Mouse (Mus musculus) frontal cortex, postnatal 14 days (tissue): ENCODE measurements around the gene Capn7.

ENCODE experiments used
- DNase-seq, 2 experiments: peaks; one replicate each; pipeline ENCODE4 v3.0.0; 2022; ENCODE audit warnings: low spot score in 2 of 2

Capn7 gene

DNA sequence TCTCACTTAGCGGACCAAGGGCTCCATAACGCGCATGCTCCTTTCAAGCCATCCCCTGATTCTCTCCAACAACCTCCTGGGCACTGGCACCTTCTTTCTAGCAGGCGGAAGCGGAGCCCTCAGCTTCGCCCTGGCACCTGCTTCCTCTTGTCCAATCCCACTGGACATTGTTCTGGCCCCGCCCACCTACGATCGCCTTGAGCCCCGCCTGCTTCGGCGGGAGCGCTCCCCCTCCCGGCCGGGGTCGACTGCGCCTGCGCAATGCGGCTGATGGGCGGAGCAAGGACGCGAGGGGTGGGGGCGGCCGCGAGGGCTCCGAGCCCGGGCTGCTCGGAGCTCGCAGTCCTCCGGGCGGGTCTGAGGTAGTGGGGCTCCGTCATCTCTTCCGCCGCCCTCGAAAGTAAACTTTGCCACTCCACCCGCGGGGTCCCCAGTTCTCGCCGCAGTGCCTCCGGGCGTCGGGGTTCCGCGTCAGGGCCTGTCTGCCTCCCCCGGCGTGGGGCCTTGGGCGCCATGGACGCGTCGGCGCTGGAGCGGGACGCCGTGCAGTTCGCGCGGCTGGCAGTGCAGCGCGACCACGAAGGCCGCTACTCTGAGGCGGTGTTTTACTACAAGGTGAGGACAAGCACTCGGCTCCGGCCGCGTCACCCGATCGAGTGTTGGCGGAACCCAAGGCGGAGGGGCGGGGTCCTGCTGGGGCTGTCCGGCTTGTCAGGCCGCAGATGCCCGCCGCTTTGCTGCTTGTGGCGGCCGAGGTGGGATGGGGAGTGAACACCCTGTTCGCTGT lies at the start of gene Capn7:
TSS of gene Capn7 (plus strand) at position 270 of the 787 bp plus-strand sequence.
- peak; percentile 94 to 97 for DNase-seq

DNA sequence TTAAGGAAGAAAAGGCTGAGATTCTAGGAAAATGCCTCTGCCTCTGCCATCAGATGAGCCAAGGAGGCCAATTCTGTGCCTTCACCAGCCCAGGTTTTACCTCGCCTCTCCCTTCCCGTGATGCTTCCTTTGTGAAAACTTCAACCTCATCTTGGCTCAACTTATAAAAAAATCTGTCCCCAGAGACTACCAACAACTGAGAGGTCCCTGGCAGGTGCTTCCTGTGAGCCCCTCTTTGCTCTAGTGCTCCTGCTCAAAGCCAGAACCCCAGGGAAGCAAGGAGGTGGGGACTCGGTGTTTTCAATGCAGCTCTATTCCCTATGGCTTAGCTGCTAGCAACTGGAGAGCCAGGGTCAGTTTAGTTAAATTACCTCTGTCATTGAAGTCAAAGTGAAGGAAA lies 23.2 kb upstream of the Capn7 start:
- DNase-seq: no peak

DNA sequence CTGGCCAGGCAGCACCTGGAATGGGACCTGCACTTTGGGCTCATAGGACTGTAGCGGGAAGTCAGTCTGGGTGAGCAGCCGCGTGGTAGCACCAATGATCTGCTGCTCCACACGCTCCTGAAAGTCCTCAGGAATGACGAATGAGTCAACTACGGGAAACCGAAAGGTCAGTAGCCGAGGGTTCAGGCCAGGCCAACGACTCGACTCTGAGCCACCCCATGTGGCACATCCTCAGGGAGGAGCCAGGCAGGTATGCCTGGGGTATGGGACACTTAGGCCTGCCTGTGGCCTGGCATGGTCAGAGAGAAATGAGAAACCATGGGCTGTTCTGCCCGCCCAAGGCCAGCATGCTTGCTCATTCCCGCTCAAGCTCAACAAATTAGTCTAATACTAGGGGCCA lies 19.8 kb upstream of the Capn7 start:
- no peak for DNase-seq

DNA sequence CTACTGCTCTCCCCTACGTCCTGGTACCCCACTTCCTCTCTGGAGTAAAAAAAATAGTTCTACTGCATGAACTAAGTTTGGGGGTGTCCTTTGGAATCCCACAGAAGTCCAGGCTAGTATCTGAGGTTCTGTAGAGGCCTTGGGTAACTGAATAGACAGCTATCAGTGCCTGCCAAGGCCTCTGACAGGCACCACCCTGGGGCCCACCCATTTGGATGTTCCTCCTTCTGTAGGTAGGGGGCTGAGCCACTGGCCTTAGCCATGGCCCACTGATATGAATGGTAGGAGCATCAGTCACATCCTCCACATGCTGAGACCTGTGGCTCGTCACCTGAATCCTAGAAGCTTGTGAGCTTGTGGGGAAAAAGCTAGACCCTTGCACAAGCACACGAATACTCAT lies 18.7 kb upstream of the Capn7 start:
- no peak for DNase-seq

DNA sequence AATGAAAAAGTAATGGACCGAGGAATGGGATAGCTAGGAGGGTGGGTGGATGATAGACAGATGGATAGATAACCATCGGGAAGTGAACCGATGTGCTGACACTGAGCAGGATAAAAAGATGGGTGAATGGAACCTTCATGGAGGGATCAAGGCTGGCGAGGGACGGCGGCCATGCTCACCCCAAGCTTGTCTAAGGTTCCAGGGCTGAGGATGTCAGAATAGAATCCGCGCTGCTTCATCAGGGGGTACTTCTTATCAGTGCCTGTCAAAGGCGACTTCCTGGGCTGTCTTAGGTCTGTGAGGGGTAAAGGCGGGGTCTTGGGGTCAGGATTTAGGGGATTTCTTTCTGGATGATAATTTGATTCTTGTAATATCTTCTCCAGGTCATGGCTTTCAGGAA lies 16.9 kb upstream of the Capn7 start:
- no peak for DNase-seq

DNA sequence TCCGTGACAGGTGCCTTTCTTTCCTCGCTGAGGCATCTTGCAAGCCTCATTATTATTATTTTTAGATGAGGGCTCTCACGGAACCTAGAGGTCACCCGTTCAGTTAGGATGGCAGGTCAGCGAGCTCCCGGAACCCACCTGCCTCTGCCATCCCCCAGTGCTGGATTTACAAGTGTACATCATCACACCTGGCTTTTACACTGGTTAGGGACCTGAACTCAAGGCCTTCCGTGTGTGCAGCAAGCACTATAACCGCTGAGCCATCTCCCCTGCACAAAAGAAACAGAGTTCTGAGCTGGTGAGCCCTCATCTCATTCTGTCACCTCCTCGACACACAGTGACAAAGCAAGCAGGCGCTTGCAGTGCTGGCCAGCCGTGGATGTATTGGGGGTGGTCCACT lies 15.3 kb upstream of the Capn7 start:
- no peak for DNase-seq

DNA sequence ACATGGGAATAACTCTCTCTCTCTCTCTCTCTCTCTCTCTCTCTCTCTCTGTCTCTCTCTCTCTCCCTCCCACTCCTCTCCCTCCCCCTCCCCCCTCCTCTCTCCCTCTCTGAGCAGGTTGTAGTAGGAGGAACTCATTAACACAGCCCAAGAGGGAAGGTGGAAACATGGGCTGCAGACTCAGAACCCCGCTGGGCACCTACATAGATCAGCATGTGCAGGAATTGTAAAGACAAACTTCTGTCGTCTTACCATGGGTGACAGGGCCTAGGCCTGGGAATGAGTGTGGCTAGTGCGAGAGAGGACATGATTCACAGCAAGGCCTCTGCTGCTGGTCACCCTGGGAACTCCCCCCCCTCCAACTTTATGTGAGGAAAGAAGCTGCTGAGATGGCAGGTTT lies 14.2 kb upstream of the Capn7 start:
- no peak for DNase-seq

DNA sequence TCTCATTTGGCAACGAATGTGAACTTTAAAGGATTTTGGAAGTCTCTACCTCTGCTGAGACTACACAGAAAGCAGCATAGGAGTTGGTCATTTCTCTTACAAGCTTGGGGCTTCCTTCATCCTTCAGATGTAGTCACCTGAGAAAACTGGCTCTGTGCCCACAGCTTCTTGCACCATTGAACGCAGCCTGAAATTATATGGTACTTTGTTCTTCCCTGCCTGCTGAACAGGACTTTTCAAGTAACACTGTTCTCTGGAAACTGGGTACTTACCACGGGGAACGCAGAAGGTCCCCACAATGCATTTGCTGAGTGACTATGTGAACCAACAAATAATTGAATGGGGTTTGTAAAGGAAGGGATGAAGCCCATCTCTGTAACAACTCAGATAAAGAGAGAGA lies 13.2 kb upstream of the Capn7 start:
- no peak for DNase-seq

DNA sequence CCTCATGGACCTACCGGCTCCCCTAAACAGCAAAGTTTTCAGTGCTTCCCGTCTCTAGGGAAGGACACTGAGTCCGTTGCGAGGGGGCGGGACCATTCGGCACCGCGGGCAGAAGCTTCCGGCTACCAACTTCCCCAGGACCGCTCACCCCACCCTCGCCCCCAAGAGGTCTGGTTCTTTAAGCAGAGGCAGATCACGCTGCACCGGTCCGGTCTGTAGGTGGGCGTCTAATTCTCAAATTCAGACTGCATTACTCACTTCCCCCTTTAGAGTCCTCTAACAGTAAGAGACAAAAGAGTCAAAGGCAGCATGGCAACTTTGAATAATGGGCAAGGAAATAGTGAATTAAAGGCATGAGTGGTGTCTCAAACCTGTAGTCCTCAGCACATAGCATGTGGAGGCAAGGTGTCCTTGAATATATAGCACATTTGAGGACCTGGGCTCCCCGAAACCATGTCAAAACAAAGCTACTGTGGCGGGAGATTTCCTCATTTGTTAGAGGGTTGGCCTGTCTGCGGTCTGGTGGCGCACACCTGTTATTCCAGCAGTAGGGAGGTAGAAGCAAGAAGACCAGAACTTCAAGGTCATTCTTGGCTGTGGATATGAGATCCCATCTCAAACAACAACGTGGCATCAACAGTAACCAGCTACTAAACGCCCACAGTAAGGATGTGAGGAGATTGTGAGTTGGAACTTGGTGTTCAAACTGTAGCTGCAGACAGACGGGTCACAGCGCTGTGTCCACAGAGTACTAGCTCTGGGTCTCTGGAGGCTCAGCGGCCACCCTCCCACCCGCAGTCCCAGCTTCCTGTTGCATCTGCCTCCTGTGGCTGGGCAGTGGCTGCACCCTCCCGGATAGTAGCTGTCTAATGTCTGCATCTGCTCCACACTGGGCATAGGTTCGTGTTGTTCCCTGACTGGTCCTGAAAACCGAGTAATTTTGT lies 12.3 kb upstream of the Capn7 start, which contains the start of gene Dnah1:
TSS of gene Dnah1 (minus strand) at position 48 of the 944 bp plus-strand sequence.
- DNase-seq: no peak

DNA sequence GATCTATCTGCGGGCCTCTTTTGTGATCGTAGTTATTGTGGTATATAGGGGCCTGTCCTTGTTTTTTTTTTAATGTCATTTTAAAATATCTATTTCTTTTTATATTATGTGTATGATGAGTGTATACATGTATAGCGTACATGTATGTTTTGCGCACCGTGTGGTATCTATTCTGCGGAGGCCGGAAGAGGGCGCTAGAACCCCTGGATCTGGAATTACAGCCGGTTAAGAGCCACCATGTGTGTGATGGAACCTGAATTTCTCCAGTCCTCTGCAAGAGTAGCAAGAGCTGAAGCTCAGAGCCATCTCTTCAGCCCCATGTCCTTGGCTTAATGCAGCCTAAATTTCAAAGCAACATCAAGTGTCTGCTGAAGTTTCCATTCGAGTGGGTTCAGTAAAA lies 11.6 kb upstream of the Capn7 start:
- no peak for DNase-seq

DNA sequence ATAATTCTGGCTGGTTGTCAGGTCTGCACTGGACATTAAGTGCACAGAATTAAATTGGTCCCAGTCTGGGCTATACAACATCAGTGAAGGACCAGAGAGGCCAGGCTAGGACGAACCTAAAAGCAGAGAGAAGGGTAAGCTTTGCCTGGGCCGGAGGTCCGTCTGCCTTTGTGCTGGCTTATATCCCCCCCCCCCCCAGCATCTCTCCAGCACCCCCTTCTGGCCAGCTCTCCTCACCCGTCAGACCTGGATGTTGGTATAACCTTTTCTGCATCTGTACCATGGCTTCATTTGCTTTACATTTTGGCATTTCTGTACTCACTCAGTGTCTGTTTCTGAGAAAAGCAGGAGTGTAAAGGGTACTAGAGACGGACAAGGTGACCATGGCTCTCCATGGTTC lies 10.9 kb upstream of the Capn7 start:
- DNase-seq: no peak

DNA sequence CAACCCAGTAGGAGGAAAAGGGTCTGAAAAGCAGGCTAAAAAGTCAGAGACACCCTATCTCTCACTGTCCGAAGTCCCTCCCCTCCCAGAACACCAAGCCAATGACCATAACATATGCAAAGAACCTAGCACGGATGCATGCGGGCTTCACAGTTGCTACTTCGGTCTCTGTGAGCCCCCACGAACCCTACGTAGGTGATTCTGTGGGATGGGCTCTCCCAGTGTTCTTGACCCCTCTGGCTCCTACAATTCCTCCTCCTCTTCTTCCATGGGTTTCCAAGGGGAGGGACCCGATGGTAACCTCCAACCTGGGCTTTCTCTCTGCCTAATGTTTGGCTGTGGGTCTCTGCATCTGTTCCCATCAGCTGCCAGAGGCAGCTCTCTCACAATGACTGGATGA lies 9.7 kb upstream of the Capn7 start:
- no peak for DNase-seq

DNA sequence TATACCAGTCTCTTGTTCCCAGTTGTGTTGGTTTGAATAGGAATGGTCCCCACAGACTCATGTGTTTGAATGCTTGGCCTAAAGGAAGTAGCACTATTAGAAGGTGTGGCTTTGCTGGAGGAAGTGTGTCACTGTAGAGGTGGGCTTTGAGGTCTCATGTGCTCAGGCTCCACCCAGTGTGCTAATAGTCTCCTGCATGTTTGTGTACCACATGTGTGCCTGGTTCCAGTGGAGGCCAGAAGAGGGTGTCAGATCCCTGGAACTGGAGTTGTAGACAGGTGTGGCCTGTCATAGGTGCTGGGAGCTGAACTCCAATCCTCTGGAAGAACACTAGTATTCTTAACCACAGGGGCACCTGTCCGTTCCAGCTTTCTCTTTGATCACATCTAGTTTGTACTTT lies 9.2 kb upstream of the Capn7 start:
- DNase-seq: no peak

DNA sequence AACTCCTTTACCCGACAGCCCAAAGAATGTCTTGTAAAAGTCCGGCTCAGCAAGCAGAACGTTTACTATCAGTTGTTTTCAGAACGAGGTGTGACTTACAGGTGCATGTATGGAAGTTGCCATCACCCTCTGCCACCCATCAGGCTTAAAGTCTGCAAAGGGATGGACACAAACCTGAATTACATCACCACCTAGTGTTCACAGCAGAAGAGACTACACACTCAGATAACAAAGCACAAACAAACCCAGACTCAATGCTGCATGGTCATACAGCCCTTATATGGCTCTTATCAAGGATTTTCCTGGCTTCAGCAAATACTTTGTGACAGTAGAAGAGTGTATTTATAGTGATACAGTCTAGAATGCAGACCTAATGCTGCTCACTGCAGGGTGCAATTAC lies 8.8 kb upstream of the Capn7 start:
- no peak for DNase-seq

DNA sequence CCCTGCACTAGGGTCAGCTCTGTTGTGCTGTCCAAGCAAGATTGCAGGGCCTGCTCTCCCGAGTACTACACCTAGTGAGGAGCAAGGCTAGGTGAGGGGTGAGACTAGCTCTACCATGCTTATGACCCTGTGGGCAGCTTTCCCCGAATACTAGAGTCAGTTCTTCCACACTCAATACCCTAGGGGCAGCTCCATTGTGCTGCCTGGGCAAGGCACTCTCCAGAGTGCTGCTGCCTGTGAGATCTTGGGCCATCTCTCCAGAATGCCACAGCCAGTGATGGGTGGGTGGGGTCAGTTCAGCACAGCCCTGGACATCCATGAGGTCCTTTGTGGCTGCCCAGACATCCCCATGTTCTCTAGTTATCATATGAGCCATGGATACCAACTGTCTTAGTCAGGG lies 6.7 kb upstream of the Capn7 start:
- DNase-seq: no peak

DNA sequence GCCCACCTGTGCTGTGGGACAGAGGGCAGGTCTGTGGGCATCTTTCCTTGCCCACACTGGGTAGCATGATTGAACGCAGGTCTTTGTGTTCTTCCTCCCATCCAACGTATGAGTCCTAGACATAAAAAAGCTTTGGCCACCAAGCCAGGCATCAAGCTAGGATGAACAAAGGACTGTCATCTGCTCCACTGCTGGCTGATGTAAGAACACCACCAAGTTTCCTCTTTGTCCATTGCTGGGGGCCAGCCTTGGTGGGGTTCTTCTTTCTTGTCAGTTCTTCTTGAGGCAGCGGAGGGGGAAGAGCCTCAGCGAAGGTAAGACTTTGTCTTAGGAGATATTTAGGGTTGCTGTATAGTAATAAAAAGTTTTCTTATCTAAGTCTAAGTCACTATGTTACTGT lies 5.5 kb upstream of the Capn7 start:
- no peak for DNase-seq

DNA sequence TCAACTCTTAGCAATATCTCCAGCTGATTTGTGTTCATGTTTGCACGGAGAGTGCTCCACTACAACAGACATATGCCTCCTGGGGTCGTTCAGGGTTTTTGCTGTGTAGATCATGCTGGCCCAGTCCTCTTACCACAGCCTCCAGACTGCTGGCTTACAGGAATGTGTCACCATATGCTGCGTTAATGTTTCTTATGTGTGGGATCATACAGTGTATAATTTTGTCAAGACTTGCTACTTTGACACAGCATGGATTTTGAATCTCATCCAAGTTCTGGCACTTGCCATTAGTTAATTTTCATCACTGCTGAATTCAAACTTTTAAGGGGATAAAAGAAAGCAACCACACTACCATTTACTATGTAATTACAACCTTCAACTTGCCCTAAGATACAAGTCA lies 673 bp upstream of the Capn7 start:
- DNase-seq: no peak

DNA sequence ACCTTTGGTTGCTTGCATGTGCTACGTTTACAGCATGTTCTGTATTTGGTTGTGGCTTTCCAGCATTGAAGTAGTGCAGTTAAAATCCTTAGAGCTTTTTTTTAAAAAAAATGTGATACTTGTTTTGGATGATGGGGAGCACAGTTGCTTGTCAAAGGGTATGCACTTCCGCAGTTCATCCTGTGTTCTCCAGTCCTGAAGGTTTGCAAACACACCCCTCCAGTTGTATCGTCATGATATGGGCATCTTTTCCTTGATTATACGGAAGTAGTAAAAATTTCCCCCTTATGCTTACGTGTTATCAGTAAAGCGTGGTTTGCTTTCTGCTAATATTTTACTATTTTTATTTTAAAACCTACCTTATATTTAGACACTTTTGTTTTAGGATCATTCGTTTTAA lies 968 bp downstream of the Capn7 start:
- no peak for DNase-seq

DNA sequence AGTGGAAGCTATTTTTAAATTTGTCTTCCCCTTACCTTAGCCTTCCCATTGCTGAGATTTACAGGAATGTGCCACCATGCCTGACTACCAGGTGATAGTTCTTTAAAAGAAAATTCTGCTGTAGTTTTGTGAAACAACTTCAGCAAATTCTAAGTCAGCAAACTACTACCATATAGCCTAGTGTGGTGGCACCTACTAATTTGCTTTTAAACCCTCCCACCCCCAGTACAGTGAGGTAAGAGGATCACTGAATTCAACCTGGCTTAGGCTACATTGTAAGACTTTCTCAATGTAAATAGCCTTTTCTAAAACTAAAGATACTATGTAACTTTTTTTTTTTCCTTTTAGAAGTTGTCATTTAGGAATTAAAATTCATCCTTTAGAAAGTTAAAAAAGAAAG lies 1.5 kb downstream of the Capn7 start:
- DNase-seq: no peak

DNA sequence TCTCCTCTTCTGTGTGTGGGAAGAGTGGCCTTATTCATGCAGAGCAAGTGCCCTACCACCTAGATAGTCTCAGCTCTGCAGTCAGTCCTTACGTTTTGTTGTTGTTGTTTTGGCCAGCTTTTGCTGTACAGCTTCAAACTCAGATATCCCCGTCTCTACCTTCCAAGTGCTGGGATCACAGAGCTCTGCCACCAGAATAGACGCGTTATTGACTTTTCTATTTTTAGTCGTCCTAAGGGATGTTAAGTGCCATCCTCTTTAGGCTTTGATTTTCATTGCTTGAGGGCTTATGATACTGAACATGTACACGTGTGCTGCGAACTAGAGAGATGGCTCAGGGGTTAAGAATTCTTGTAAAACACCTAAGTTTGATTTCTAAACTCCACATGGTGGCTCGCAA lies 6.8 kb downstream of the Capn7 start:
- DNase-seq: no peak

DNA sequence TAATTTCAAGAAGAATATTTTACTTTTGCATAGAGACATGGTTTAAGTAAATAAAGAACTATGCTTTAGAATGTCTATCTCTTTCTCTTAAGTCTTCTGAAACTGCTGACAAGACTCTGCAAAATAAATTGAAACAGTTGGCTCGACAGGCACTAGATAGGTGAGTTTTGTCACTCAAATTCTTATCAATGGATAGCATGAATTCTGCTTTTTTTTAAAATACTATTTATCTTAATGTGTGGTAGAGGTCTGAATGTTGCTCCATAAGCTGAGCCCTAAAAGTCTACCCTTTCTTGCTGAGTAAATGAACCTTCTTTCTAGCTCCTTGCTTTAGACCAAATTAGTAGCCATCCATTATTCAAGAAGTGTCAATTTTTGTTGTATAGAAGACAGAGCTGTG lies 8.9 kb downstream of the Capn7 start:
- no peak for DNase-seq

DNA sequence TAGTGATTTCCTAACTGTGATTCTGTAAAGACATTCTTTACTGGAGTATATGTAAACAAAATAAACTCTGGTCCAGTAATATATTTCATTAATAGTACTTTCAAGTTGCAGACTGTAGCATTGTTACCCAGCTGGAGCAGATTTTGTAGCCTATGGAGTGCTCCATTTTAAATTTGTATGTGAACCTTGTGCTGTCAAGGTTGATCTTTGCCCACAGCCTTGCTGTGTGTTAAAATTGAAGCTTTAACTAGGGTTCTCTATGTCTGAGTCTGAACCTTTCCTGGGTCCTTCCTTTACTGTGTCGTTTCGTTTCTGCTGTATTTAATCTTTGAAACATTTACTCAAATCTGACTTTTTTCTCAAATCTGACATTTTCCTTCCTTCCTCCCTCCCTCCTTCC lies 25.8 kb downstream of the Capn7 start:
- no peak for DNase-seq

DNA sequence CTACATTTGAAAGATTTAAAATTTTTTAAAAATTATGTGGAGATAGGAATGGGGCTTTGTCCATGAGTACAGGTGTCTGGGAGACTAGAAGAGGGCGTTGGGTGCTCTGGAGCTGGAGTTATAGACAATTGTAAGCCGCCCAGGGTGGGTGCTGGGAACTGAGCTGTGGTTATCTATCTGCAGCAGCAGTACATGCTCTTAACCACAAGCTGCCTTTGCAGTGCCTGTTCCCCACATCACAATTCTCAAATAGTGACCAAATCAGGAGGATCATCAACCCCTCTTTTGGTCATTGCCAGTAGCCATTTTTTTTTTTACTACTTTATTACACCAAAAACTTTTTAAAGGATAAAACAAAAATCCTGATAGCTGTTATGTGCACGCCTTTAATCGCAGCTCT lies 28.2 kb downstream of the Capn7 start:
- DNase-seq: no peak
